Mouse (Mus musculus): Measurements from ENCODE around the gene Bst1.

DNA sequence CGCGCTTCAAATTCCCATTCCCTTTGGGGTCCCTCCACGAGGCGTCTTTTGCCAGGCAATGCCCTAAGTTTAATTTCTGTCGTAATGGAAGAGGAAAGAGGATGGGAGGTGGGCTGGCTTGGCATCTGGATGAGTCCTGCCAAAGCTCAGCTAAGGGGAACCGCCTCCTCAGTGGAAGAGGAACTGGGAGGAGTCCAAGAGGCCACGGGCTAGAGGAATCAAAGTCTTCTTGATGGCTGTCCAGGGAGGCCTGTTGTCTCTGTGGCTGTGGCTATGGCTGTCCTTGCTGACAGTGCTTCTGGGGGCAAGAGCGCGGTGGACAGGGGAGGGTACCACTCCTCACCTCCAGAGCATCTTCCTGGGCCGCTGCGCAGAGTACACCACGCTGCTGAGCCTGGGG lies at the start of gene Bst1:
- TF ChIP-seq CTCF (IDR thresholded peaks at IDR 0.05; ENCODE audit: low read depth) (no peak), EP300 (IDR thresholded peaks at IDR 0.05; ENCODE audit: low read depth) (no peak)
